Mouse (Mus musculus) heart, adult 9 months (tissue): ENCODE measurements at regions not wholly inside any gene's neighbourhood (a gene's known extent, or its start where the extent isn't known, plus 50 kb on each side); places are given as distances from the start of the nearest gene placed in this dataset.

Experiments used
- DNase-seq, 2 experiments: peaks; one replicate each; pipeline ENCODE4 v3.0.0; 2022; ENCODE audit warnings: low spot score in 2 of 2

GRCm38 (mm10) chr11:57904216-57904615 lies 71.6 kb upstream of the Hand1 start:
- DNase-seq, result no peak

DNA sequence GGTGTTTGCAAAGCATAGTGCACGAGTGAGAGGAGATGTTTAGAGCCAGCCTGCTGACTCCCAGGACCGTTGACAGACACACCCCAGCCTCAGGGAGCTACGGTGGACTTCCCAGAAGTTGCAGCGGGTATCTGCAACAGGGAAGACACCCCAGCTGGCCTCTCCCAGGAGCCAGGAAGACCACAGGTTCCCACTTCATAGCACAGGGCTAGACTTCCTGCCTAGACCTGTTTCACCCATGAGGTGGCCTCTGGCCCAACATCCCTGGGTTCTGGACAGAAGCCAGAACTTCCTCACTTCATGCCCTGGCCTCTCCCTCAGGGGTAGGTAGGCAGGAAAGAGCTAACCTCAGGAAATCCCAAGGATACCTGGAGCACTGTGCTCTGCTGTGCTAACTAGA lies 66.7 kb upstream of the Hand1 start:
- no peak for DNase-seq

- DNase-seq, result no peak
Observed at GRCm38 (mm10) chr11:57895497-57895896, 62.9 kb upstream of the Hand1 start.

DNA sequence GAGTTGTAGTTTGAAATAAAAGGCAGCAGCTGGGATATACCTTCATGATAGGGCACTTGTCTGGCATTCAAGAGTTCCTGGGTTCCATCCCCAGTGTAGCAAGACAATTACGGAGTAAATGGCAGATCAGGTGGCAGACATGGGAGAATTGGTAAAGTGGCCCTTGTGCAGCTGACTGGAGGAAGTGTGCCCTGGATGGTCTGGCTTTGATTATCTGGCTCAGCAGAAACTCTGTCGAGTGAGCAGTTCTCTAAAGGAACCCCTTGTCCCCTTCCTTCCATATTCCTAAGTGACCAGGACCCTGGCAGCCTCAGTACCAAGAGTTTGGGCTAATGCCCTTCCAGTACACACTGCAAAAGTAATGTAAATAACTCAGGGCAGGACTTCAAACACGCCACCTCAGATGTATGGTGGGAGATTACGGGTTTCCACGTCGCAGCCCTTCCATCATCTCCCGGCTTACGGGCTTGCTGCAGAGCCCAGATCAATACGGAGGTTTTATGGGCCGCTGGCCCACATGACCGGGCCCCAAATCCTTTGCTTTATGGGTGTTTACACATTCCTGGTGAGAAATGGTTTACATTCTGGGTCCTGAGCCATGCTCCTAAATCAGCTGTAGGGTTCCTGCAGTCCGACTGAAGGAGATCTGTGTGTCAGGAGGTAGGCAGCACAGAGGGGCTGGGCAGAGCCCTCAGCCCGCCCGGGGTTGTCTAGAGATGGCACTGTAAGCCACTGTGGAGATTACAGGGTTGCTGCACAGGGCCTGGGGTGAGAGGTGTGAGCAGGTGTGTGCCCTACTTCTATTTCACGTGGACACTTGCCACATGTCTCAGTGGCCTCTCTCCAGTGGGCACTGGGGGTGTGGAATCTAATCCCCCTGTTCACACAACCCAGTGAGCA lies 50.4 kb upstream of the Hand1 start:
- DNase-seq, result no peak
